Mouse (Mus musculus): ENCODE measurements around the gene Tnfrsf26. TPM values are rescaled to one million over a fixed set of nuclear protein-coding genes. Genes with fewer than 3 reads are reported as not detected.

Tnfrsf26 gene
- polyA plus RNA-seq, 1 experiment from 2014 or later = 0.10 TPM

- Histone ChIP-seq H3K27ac (ENCODE audit: low read depth, low read length) (no peak overlapping the region), H3K9ac (ENCODE audit: low read length) (no peak overlapping the region), H3K9me3 (replicated peaks; ENCODE audit: control insufficient read depth, low read length) (no peaks in the 10 kb centered on the region), H3K27me3 (replicated peaks; ENCODE audit: control insufficient read depth, insufficient read depth, low read length) (no peaks in the 10 kb centered on the region), H3K4me1 (ENCODE audit: control insufficient read depth, insufficient read depth, low read length) (no peaks in the 10 kb centered on the region), H3K4me2 (ENCODE audit: low read length) (no peak overlapping the region), H3K36me3 (ENCODE audit: control insufficient read depth, insufficient read depth, low read length) (peaks cover 79% of the 10 kb centered on the region), H3K4me3 (ENCODE audit: low read depth, low read length) (no peak overlapping the region)
- DNase-seq (ENCODE audit: low spot score) (peak; percentile 53), ATAC-seq (no peak)
- 40% methylated on average over 3 of the region's 3 CpGs for WGBS
These were observed 44.6 kb downstream of the Tnfrsf26 start for GRCm38 (mm10) chr7:143583956-143584355.

- Histone ChIP-seq H3K9me3 (replicated peaks; ENCODE audit: control insufficient read depth, low read length) (no peaks in the 10 kb centered on the region), H3K27ac (ENCODE audit: low read depth, low read length) (no peak overlapping the region), H3K4me3 (ENCODE audit: low read depth, low read length) (no peak overlapping the region), H3K4me1 (ENCODE audit: control insufficient read depth, insufficient read depth, low read length) (no peaks in the 10 kb centered on the region), H3K9ac (ENCODE audit: low read length) (no peak overlapping the region), H3K36me3 (ENCODE audit: control insufficient read depth, insufficient read depth, low read length) (peaks cover 77% of the 10 kb centered on the region), H3K27me3 (replicated peaks; ENCODE audit: control insufficient read depth, insufficient read depth, low read length) (no peaks in the 10 kb centered on the region), H3K4me2 (ENCODE audit: low read length) (no peak overlapping the region)
- 95% methylated on average over 5 of the region's 5 CpGs for WGBS
- DNase-seq (ENCODE audit: low spot score) (no peak), ATAC-seq (no peak)
These were observed 45.5 kb downstream of the Tnfrsf26 start for GRCm38 (mm10) chr7:143583025-143583424.

GRCm38 (mm10) chr7:143575751-143576150 is 52.8 kb downstream of the Tnfrsf26 start:
- DNase-seq (ENCODE audit: low spot score) = no peak
- no peak for ATAC-seq
- no peaks in the 10 kb centered on the region for H3K9me3 ChIP-seq (replicated peaks; ENCODE audit: control insufficient read depth, low read length)
- H3K9ac ChIP-seq (ENCODE audit: low read length) = no peak overlapping the region
- 95% methylated on average over 11 of the region's 11 CpGs for WGBS
- H3K4me1 ChIP-seq (ENCODE audit: control insufficient read depth, insufficient read depth, low read length) = no peaks in the 10 kb centered on the region
- peaks cover 89% of the 10 kb centered on the region for H3K36me3 ChIP-seq (ENCODE audit: control insufficient read depth, insufficient read depth, low read length)
- H3K27ac ChIP-seq (ENCODE audit: low read depth, low read length) = no peak overlapping the region
- H3K4me3 ChIP-seq (ENCODE audit: low read depth, low read length) = no peak overlapping the region
- no peak overlapping the region for H3K4me2 ChIP-seq (ENCODE audit: low read length)
- no peaks in the 10 kb centered on the region for H3K27me3 ChIP-seq (replicated peaks; ENCODE audit: control insufficient read depth, insufficient read depth, low read length)

GRCm38 (mm10) chr7:143565648-143566039 is 62.9 kb downstream of the Tnfrsf26 start:
- no peaks in the 10 kb centered on the region for H3K27me3 ChIP-seq (replicated peaks; ENCODE audit: control insufficient read depth, insufficient read depth, low read length)
- no peaks in the 10 kb centered on the region for H3K9me3 ChIP-seq (replicated peaks; ENCODE audit: control insufficient read depth, low read length)
- ATAC-seq (no peak), DNase-seq (ENCODE audit: low spot score) (no peak)
- no peaks in the 10 kb centered on the region for H3K4me1 ChIP-seq (ENCODE audit: control insufficient read depth, insufficient read depth, low read length)
- no peak overlapping the region for H3K9ac ChIP-seq (ENCODE audit: low read length)
- H3K4me3 ChIP-seq (ENCODE audit: low read depth, low read length) = no peak overlapping the region
- H3K36me3 ChIP-seq (ENCODE audit: control insufficient read depth, insufficient read depth, low read length) = peaks cover 91% of the 10 kb centered on the region
- 92% methylated on average over 3 of the region's 3 CpGs for WGBS
- no peak overlapping the region for H3K27ac ChIP-seq (ENCODE audit: low read depth, low read length)
- H3K4me2 ChIP-seq (ENCODE audit: low read length) = no peak overlapping the region

GRCm38 (mm10) chr7:143565015-143565647 is 63.4 kb downstream of the Tnfrsf26 start:
- DNase-seq (ENCODE audit: low spot score) (no peak), ATAC-seq (no peak)
- Histone ChIP-seq H3K4me2 (ENCODE audit: low read length) (no peak overlapping the region), H3K36me3 (ENCODE audit: control insufficient read depth, insufficient read depth, low read length) (peaks cover 91% of the 10 kb centered on the region), H3K27me3 (replicated peaks; ENCODE audit: control insufficient read depth, insufficient read depth, low read length) (no peaks in the 10 kb centered on the region), H3K4me3 (ENCODE audit: low read depth, low read length) (no peak overlapping the region), H3K27ac (ENCODE audit: low read depth, low read length) (no peak overlapping the region), H3K9me3 (replicated peaks; ENCODE audit: control insufficient read depth, low read length) (no peaks in the 10 kb centered on the region), H3K4me1 (ENCODE audit: control insufficient read depth, insufficient read depth, low read length) (no peaks in the 10 kb centered on the region), H3K9ac (ENCODE audit: low read length) (no peak overlapping the region)
- 93% methylated on average over 6 of the region's 6 CpGs for WGBS

GRCm38 (mm10) chr7:143563787-143564186 is 64.7 kb downstream of the Tnfrsf26 start:
- H3K4me2 ChIP-seq (ENCODE audit: low read length) = no peak overlapping the region
- ATAC-seq = no peak
- H3K4me1 ChIP-seq (ENCODE audit: control insufficient read depth, insufficient read depth, low read length) = no peaks in the 10 kb centered on the region
- H3K9me3 ChIP-seq (replicated peaks; ENCODE audit: control insufficient read depth, low read length) = no peaks in the 10 kb centered on the region
- no peak for DNase-seq (ENCODE audit: low spot score)
- H3K9ac ChIP-seq (ENCODE audit: low read length) = no peak overlapping the region
- H3K4me3 ChIP-seq (ENCODE audit: low read depth, low read length) = no peak overlapping the region
- H3K27ac ChIP-seq (ENCODE audit: low read depth, low read length) = no peak overlapping the region
- WGBS = 94% methylated on average over 5 of the region's 5 CpGs
- no peaks in the 10 kb centered on the region for H3K27me3 ChIP-seq (replicated peaks; ENCODE audit: control insufficient read depth, insufficient read depth, low read length)
- peaks cover 90% of the 10 kb centered on the region for H3K36me3 ChIP-seq (ENCODE audit: control insufficient read depth, insufficient read depth, low read length)

Small RNA genes within 50 kb of the gene (microRNA-seq; reads per million reads assigned to microRNA genes)
- gene Mir7064 = 0.66 reads per million

Other genes with a start within 250 kb of the Tnfrsf26 start
- gene Cdkn1c, start 167.7 kb downstream of the Tnfrsf26 start, polyA plus RNA-seq (2014; fragmentation: Nextera tagmentation; extraction: Ambion mirVana) = 229 and 231 TPM in 2 replicates
- gene Slc22a18, start 155.0 kb downstream of the Tnfrsf26 start, polyA plus RNA-seq (2014; fragmentation: Nextera tagmentation; extraction: Ambion mirVana) = 0.52 and 0.66 TPM in 2 replicates
- gene Phlda2, start 125.6 kb downstream of the Tnfrsf26 start, polyA plus RNA-seq (2014; fragmentation: Nextera tagmentation; extraction: Ambion mirVana) = 0.32 TPM in 1 of 2 replicates, not detected in the other
- gene Nap1l4, start 79.6 kb downstream of the Tnfrsf26 start, polyA plus RNA-seq (2014; fragmentation: Nextera tagmentation; extraction: Ambion mirVana) = 179 and 180 TPM in 2 replicates
- 51.5 and 59.2 TPM in 2 replicates for gene Cars, start 28.6 kb downstream of the Tnfrsf26 start, polyA plus RNA-seq (2014; fragmentation: Nextera tagmentation; extraction: Ambion mirVana)
- 2.5 and 3.2 TPM in 2 replicates for gene Tnfrsf22, start 20.9 kb upstream of the Tnfrsf26 start, polyA plus RNA-seq (2014; fragmentation: Nextera tagmentation; extraction: Ambion mirVana)
- 0.24 and 0.56 TPM in 2 replicates for gene Tnfrsf23, start 57.1 kb upstream of the Tnfrsf26 start, polyA plus RNA-seq (2014; fragmentation: Nextera tagmentation; extraction: Ambion mirVana)
- gene Osbpl5, start 128.3 kb upstream of the Tnfrsf26 start, polyA plus RNA-seq (2014; fragmentation: Nextera tagmentation; extraction: Ambion mirVana) = 25.8 and 29.4 TPM in 2 replicates
- not detected in 2 replicates for gene Mrgprg, start 138.3 kb upstream of the Tnfrsf26 start, polyA plus RNA-seq (2014; fragmentation: Nextera tagmentation; extraction: Ambion mirVana)
- gene Mrgpre, start 155.8 kb upstream of the Tnfrsf26 start, polyA plus RNA-seq (2014; fragmentation: Nextera tagmentation; extraction: Ambion mirVana) = 2.6 and 3.6 TPM in 2 replicates
- 5.2 TPM in 2 replicates for gene Nadsyn1, start 194.1 kb upstream of the Tnfrsf26 start, polyA plus RNA-seq (2014; fragmentation: Nextera tagmentation; extraction: Ambion mirVana)
- 59.2 and 64.8 TPM in 2 replicates for gene Dhcr7, start 194.4 kb upstream of the Tnfrsf26 start, polyA plus RNA-seq (2014; fragmentation: Nextera tagmentation; extraction: Ambion mirVana)
- not detected in 2 replicates for gene Gm498, start 238.1 kb upstream of the Tnfrsf26 start, polyA plus RNA-seq (2014; fragmentation: Nextera tagmentation; extraction: Ambion mirVana)